Mouse (Mus musculus): Measurements from ENCODE around the gene Ncor1. TPM values are rescaled to one million over a fixed set of nuclear protein-coding genes. Genes with fewer than 3 reads are reported as not detected.
"Not testable (repeated sequence)": the region's sequence is repeated elsewhere in the genome, so short reads cannot be mapped to it uniquely, and the experiment has no call there.

The Ncor1 gene
- polyA plus RNA-seq, 1 experiment from 2014 or later = 148 TPM

DNA sequence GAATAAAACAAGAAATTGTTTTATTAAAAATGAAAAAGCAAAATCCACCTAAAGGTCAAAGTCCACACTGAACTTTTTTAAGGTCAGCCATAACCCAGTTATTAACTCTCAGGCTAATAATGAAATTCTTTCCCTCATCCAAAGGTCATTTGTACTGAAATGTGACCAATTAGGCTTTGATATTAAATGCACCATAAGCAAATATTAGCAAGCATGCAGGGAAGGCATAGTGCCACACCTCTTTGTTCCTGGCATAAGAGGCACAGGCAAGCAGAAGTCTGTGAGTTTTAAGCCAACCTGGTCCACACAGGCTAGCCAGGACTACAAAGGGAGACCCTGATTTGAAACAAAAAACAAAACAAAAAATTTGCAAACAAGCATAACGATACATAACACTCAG is 48.7 kb downstream of the Ncor1 start:
- no peaks in the 10 kb centered on the region for H3K27me3 ChIP-seq
- H3K27ac ChIP-seq = no peak overlapping the region
- peaks cover 40% of the 10 kb centered on the region for H3K36me3 ChIP-seq
- no peak overlapping the region for H3K9ac ChIP-seq
- no peaks in the 10 kb centered on the region for H3K9me3 ChIP-seq
- H3K4me3 ChIP-seq = no peak overlapping the region
- WGBS = 95% methylated on average over 1 of the region's 1 CpGs
- ATAC-seq (ENCODE audit: insufficient number of reproducible peaks, low FRiP score, low TSS enrichment, low read depth) = no peak
- H3K4me2 ChIP-seq = no peak overlapping the region
- H3K4me1 ChIP-seq = no peaks in the 10 kb centered on the region

DNA sequence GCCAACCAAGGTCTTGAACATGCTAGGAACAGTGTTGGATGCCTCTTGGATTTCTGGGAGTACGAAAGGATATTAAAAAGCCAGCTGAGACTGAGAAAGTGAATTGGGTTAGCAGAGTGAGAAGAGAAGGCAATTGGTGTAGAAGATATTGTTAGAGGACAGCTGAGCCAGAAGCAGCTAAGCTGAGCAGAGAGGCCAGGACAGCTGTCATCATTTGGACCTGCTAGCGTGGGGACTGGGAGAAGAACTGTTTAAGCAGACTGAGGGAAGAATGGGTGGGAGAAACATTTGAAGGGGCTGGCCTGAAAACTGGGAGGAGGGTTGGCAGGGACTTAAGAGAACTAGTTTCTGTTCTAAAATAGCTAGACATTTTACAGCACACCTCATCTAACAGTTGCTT is 49.5 kb downstream of the Ncor1 start:
- H3K4me3 ChIP-seq = no peak overlapping the region
- WGBS = 89% methylated on average over 2 of the region's 2 CpGs
- peaks cover 32% of the 10 kb centered on the region for H3K36me3 ChIP-seq
- no peak overlapping the region for H3K9ac ChIP-seq
- no peak overlapping the region for H3K27ac ChIP-seq
- H3K4me2 ChIP-seq = no peak overlapping the region
- H3K27me3 ChIP-seq = no peaks in the 10 kb centered on the region
- no peaks in the 10 kb centered on the region for H3K4me1 ChIP-seq
- no peak for ATAC-seq (ENCODE audit: insufficient number of reproducible peaks, low FRiP score, low TSS enrichment, low read depth)
- H3K9me3 ChIP-seq = no peaks in the 10 kb centered on the region

- no peak overlapping the region for H3K27ac ChIP-seq
- no peaks in the 10 kb centered on the region for H3K27me3 ChIP-seq
- no peak overlapping the region for H3K4me3 ChIP-seq
- H3K9me3 ChIP-seq = no peaks in the 10 kb centered on the region
- H3K9ac ChIP-seq = no peak overlapping the region
- peaks cover 44% of the 10 kb centered on the region for H3K36me3 ChIP-seq
- WGBS = 86% methylated on average over 2 of the region's 2 CpGs
- H3K4me1 ChIP-seq = no peaks in the 10 kb centered on the region
- no peak for ATAC-seq (ENCODE audit: insufficient number of reproducible peaks, low FRiP score, low TSS enrichment, low read depth)
- no peak overlapping the region for H3K4me2 ChIP-seq
Observed at GRCm38 (mm10) chr11:62396405-62396804, 61.9 kb downstream of the Ncor1 start.

DNA sequence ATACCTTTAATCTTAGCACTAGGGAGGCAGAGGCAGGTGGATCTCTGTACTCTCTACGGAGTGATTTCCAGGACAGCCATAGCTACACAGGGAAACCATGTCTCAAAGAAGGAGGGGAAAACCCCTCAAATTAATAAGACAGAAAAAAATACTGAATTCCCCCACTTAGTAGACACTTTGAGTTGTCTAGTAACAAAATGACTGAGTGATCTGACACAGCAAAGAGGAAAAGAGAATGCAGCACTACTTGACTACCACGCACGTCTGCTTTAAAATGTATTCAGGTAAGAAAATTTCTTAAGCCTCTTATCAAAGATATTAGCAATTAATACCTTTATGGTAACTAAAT is 70.0 kb downstream of the Ncor1 start:
- Histone ChIP-seq H3K4me3 (no peak overlapping the region), H3K27ac (no peak overlapping the region), H3K27me3 (no peaks in the 10 kb centered on the region), H3K4me1 (no peaks in the 10 kb centered on the region), H3K9ac (no peak overlapping the region), H3K36me3 (peaks cover 43% of the 10 kb centered on the region), H3K9me3 (no peaks in the 10 kb centered on the region), H3K4me2 (no peak overlapping the region)
- WGBS = 97% methylated on average over 3 of the region's 3 CpGs
- no peak for ATAC-seq (ENCODE audit: insufficient number of reproducible peaks, low FRiP score, low TSS enrichment, low read depth)

GRCm38 (mm10) chr11:62387608-62388330 is 70.6 kb downstream of the Ncor1 start:
- WGBS = 90% methylated on average over 10 of the region's 10 CpGs
- no peak overlapping the region for H3K27ac ChIP-seq
- no peak for ATAC-seq (ENCODE audit: insufficient number of reproducible peaks, low FRiP score, low TSS enrichment, low read depth)
- no peaks in the 10 kb centered on the region for H3K27me3 ChIP-seq
- no peaks in the 10 kb centered on the region for H3K4me1 ChIP-seq
- peaks cover 47% of the 10 kb centered on the region for H3K36me3 ChIP-seq
- no peak overlapping the region for H3K4me3 ChIP-seq
- H3K4me2 ChIP-seq = no peak overlapping the region
- no peak overlapping the region for H3K9ac ChIP-seq
- H3K9me3 ChIP-seq = no peaks in the 10 kb centered on the region

GRCm38 (mm10) chr11:62377202-62377851 is 81.0 kb downstream of the Ncor1 start:
- H3K9me3 ChIP-seq; H3K4me2 ChIP-seq; H3K9ac ChIP-seq; H3K27ac ChIP-seq; ATAC-seq (ENCODE audit: insufficient number of reproducible peaks, low FRiP score, low TSS enrichment, low read depth); H3K27me3 ChIP-seq; H3K4me3 ChIP-seq; H3K4me1 ChIP-seq: not testable (repeated sequence)
- peaks cover 39% of the 10 kb centered on the region for H3K36me3 ChIP-seq
- WGBS = 84% methylated on average over 6 of the region's 6 CpGs

GRCm38 (mm10) chr11:62371776-62372175 is 86.6 kb downstream of the Ncor1 start:
- Histone ChIP-seq H3K4me2 (no peak overlapping the region), H3K9ac (no peak overlapping the region), H3K4me3 (no peak overlapping the region), H3K4me1 (no peaks in the 10 kb centered on the region), H3K27ac (no peak overlapping the region), H3K27me3 (no peaks in the 10 kb centered on the region), H3K9me3 (no peaks in the 10 kb centered on the region), H3K36me3 (peaks cover 43% of the 10 kb centered on the region)
- no peak for ATAC-seq (ENCODE audit: insufficient number of reproducible peaks, low FRiP score, low TSS enrichment, low read depth)
- WGBS = 94% methylated on average over 2 of the region's 2 CpGs

- no peak overlapping the region for H3K4me3 ChIP-seq
- no peak overlapping the region for H3K9ac ChIP-seq
- no peak overlapping the region for H3K4me2 ChIP-seq
- H3K4me1 ChIP-seq = no peaks in the 10 kb centered on the region
- no peak for ATAC-seq (ENCODE audit: insufficient number of reproducible peaks, low FRiP score, low TSS enrichment, low read depth)
- peaks cover 41% of the 10 kb centered on the region for H3K36me3 ChIP-seq
- H3K27ac ChIP-seq = no peak overlapping the region
- no peaks in the 10 kb centered on the region for H3K9me3 ChIP-seq
- no peaks in the 10 kb centered on the region for H3K27me3 ChIP-seq
Observed at GRCm38 (mm10) chr11:62369924-62370323, 88.4 kb downstream of the Ncor1 start.

DNA sequence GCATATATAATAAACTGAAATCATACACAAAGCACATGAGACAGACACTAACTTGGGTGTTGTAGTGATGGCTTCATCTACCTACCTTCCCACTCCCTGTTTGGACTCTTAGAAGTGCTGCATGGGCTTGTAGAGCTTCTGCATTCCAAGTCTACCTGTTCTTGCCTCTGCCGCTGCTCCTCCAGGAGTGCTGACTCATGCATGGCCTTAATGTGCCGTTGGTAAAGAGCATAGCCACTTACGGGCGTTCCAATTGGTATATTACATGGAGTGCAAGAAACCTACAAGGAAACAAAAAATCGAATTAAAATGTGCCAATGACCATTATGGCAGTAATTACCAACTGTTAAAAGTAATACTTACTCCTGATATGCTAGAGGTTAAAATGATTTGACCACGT is 91.5 kb downstream of the Ncor1 start:
- 88% methylated on average over 6 of the region's 6 CpGs for WGBS
- no peak for ATAC-seq (ENCODE audit: insufficient number of reproducible peaks, low FRiP score, low TSS enrichment, low read depth)
- no peaks in the 10 kb centered on the region for H3K4me1 ChIP-seq
- H3K9ac ChIP-seq = no peak overlapping the region
- peaks cover 38% of the 10 kb centered on the region for H3K36me3 ChIP-seq
- H3K9me3 ChIP-seq = no peaks in the 10 kb centered on the region
- H3K27ac ChIP-seq = no peak overlapping the region
- no peaks in the 10 kb centered on the region for H3K27me3 ChIP-seq
- no peak overlapping the region for H3K4me3 ChIP-seq
- no peak overlapping the region for H3K4me2 ChIP-seq

GRCm38 (mm10) chr11:62355216-62355615 is 103.1 kb downstream of the Ncor1 start:
- no peak overlapping the region for H3K27ac ChIP-seq
- H3K4me3 ChIP-seq = no peak overlapping the region
- H3K9me3 ChIP-seq = no peaks in the 10 kb centered on the region
- H3K9ac ChIP-seq = no peak overlapping the region
- no peak for ATAC-seq (ENCODE audit: insufficient number of reproducible peaks, low FRiP score, low TSS enrichment, low read depth)
- peaks cover 64% of the 10 kb centered on the region for H3K36me3 ChIP-seq
- no peaks in the 10 kb centered on the region for H3K27me3 ChIP-seq
- H3K4me1 ChIP-seq = no peaks in the 10 kb centered on the region
- no peak overlapping the region for H3K4me2 ChIP-seq
- 95% methylated on average over 2 of the region's 2 CpGs for WGBS

GRCm38 (mm10) chr11:62351948-62352347 is 106.4 kb downstream of the Ncor1 start:
- Histone ChIP-seq H3K27ac (no peak overlapping the region), H3K4me1 (no peaks in the 10 kb centered on the region), H3K4me3 (no peak overlapping the region), H3K36me3 (peaks cover 72% of the 10 kb centered on the region), H3K4me2 (no peak overlapping the region), H3K9me3 (no peaks in the 10 kb centered on the region), H3K27me3 (no peaks in the 10 kb centered on the region), H3K9ac (no peak overlapping the region)
- 59% methylated on average over 4 of the region's 4 CpGs for WGBS
- no peak for ATAC-seq (ENCODE audit: insufficient number of reproducible peaks, low FRiP score, low TSS enrichment, low read depth)

GRCm38 (mm10) chr11:62343002-62343401 is 115.3 kb downstream of the Ncor1 start:
- Histone ChIP-seq H3K9me3 (no peaks in the 10 kb centered on the region), H3K36me3 (peaks cover 57% of the 10 kb centered on the region), H3K4me2 (no peak overlapping the region), H3K27me3 (no peaks in the 10 kb centered on the region), H3K4me3 (no peak overlapping the region), H3K27ac (no peak overlapping the region), H3K9ac (no peak overlapping the region), H3K4me1 (no peaks in the 10 kb centered on the region)
- no peak for ATAC-seq (ENCODE audit: insufficient number of reproducible peaks, low FRiP score, low TSS enrichment, low read depth)
- WGBS = 85% methylated on average over 13 of the region's 13 CpGs
